Mouse (Mus musculus) T-helper 2 cell (primary cell): ENCODE results near the gene Cfap73.

Source experiments
- in situ Hi-C: fragments of 300-600 bp; cut with MboI, MseI; formaldehyde crosslinking; loops from one replicate; pipeline ENCODE4 v1.15.1; 2025; ENCODE audit warnings: high pct_unique_total_duplicates

Gene Cfap73

DNA sequence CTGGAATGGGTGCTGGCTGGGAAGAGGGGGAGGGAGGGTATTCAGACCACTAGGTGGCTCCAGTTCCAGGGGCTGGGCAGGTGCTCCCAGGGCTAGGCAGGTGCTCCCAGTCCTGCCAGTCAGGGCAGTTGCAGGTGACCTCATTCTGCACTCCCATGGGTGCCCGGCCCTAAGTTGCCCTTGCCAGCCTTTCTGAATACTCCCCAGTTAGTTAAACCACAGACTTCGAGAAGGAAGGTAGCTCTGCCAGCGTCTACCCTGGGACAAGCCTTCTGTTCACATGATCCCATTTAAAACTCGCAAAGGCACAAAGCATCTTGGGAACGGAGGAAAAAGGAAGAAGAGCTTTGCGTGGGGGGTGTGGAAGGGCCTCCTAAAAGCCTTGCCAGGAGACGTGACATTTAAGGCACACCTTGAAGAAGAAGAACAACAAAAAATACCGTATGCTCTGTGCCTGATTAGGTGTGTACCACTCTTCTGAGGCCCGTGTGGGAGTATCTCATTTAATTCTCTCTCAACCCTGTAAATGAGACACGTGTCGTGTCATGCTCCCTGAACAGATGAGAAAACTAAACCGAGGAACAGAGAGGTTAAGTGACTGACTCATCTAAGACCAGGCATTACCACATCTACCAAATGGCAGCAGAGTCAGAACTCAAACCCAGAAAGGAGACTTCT is 13.9 kb upstream of the Cfap73 start:
- in situ Hi-C loops: no loop called here

DNA sequence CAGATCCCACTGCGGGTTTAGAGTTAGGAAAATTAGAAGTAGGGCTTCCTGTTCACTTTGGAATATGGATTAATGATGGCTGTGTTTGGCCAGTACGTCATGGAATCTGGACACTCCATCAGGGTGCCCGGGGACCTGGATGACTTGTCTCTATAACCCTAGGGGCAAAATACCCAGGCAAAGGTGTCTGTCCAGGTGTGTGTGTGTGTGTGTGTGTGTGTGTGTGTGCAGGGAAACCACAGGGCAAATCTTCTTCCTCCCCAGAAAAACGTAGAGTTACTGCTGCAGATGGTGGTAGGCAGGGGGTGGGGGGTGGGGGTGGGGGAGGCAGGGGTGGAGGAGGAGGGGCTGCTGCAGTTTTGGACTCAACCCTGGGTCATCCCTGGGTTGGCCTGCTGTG is 13.3 kb upstream of the Cfap73 start:
- in situ Hi-C loops: no loop called here

DNA sequence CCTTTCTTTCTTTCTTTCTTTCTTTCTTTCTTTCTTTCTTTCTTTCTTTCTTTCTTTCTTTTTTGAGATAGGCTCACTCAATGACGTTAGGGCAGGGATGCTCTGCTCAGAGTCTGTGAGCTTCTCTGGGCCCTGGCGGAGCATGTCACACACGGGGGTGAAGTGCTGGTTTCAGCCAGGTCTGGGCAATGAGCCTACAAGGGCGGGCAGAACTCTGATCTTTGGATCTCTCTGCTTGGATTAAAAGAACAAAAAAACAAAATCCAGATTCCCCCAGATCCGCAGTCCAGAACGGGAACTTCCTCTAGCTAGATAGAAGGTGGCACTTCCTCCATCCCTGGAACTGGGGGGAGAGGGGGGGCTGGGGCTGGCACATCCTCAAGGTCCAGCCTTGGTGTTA is 11.8 kb upstream of the Cfap73 start:
- in situ Hi-C loops: no loop called here

DNA sequence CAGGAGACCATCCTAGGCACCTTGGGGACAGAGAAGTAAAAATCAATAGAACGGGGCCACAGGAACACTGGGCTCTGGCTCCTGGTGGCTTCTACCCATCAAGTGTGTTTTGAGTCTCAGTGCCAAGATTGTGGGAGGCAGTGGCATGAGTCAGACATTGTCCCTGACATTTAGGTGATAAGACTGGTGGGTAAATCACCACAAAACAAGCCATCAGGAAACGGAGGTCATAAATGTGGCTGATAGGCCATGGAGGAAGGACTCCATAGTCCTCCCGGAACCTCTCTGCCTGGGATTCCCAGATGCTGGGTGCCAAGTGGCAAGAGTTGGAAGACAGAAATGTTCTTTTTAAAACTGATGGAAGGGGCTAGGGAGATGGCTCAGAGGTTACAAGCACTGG is 10.2 kb upstream of the Cfap73 start:
- in situ Hi-C loops: no loop called here

GRCm38 (mm10) chr5:120643365-120644085 is 9.5 kb upstream of the Cfap73 start:
- in situ Hi-C loops: no loop called here

- in situ Hi-C loops: no loop called here
These were observed 6.1 kb upstream of the Cfap73 start for GRCm38 (mm10) chr5:120640094-120640493.

DNA sequence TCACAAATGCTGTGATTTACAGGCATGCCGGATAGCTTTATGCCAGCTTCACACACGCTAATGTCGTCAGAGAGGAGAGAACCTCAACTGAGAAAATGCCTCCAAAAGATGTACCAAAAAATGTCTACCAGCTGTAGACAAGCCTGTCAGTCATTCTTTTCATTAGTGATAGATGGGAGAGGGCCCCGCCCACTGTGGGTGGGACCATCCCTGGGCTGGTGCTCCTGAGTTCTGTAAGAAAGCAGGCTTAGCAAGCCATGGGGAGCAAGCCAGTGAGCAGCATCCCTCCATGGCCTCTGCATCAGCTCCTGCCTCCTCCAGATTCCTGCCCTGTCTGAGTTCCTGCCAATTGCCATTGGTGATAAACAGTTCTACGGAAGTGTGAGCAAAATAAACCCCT is 1.6 kb upstream of the Cfap73 start:
- in situ Hi-C loops: no loop called here

GRCm38 (mm10) chr5:120634860-120635259 is 825 bp upstream of the Cfap73 start:
- in situ Hi-C loops: no loop called here

DNA sequence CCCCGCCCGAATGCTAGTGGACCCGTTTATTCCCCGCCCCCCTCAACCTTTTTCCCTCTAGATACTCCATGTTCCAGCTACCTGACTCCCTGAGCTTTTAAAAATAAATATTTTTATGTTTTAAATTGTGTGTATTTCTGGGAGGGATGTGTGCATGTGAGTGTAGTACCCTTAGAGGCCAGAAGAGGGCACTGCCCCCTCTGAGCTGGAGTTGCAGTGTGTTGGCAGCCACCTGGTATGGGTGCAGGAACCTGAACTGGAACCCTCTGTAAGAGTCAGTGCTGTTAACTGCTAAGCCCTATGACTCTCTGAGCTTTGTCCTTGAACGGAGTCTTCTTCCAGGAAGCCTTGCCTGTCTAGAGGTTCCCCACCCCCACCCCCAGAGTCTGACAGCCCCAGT is 2.1 kb downstream of the Cfap73 start:
- in situ Hi-C loops: no loop called here

- in situ Hi-C loops: no loop called here
These were observed 2.9 kb downstream of the Cfap73 start for GRCm38 (mm10) chr5:120631128-120631527.

DNA sequence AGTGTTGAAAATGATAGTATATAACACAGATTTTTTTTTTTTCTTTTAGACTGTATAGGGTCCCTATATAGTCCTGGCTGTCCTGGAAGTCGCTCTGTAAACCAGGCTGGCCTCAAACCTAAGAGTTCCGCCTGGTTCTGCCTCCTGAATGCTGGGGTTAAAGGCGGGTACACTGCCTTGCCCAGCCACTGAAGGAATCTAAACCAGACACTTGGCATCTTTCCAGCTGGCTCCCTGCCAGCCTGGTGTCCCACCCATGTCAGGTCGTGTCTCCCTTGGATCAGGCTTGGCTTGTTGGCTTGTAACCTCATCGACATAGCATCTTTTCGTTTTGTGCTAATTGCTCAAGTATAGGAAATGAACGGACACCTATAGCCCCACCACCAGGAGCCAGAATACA is 5.4 kb downstream of the Cfap73 start:
- in situ Hi-C loops: loop anchor here (5.0 kb wide), 1 partner anchor 39 kb away; no protein-coding TSS in a partner anchor

- in situ Hi-C loops: loop anchor here (5.0 kb wide), 1 partner anchor 40 kb away; no protein-coding TSS in a partner anchor
These were observed 6.3 kb downstream of the Cfap73 start for GRCm38 (mm10) chr5:120627515-120628300.

DNA sequence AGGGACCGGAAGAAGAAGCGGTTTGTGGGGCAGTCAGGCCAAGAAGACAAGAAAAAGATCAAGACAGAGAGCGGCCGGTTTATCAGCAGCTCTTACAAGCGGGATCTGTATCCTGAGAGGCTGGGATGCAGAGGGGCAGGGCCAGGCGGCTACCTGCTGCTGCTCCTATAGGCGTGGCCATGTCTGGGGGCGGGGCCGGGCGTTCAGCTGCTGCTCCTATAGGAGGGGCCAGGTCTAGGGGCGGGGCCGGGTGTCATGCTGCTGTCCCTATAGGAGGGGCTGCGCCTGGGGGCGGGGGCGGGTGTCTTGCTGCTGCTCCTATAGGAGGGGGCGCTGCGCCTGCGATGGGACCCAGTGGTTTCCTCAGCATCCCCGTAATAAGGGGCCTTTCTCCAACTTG is 7.6 kb downstream of the Cfap73 start:
- in situ Hi-C loops: loop anchor here (5.0 kb wide), 1 partner anchor 41 kb away; no protein-coding TSS in a partner anchor

- in situ Hi-C loops: loop anchor here (5.0 kb wide), 1 partner anchor 88 kb away; the partner anchor contains the start of gene Dtx1
These were observed 9.6 kb downstream of the Cfap73 start for GRCm38 (mm10) chr5:120624427-120624826.

DNA sequence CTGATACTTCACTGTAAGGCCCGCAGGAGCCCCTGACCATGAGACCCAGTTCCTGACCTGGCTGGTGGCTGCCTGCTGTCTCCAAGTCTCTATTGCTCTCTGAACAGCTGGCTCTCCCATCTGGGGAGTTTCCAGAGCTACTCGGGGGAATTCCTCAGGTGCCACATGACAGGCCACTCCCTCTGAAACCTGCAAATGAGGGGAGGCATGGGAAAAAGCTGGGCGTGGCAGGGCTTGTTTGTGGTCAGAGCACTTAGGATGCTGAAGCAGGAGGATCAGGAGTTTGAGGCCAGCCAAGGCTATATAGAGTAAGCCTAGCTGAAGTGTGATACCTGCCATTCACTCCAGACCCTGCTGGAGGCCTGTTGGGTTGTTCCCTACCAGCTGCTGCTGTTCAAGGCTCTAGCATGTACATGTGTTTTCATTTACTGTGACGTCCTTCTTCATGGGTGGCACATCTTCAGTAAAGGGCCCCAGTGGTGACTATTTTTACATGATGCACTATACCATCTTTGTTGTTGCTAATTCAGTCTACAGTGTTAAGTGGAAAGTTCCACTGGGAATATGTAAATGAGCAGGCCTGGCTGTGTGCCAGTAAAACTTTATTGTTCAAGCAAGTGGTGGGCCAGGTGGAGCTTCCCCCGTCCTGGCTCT is 11.7 kb downstream of the Cfap73 start:
- in situ Hi-C loops: loop anchor here (5.0 kb wide), 1 partner anchor 90 kb away; the partner anchor contains the start of gene Dtx1

- in situ Hi-C loops: loop anchor here (5.0 kb wide), 1 partner anchor 90 kb away; the partner anchor contains the start of gene Dtx1
These were observed 12.2 kb downstream of the Cfap73 start for GRCm38 (mm10) chr5:120621846-120622197.

GRCm38 (mm10) chr5:120621078-120621765 is 12.8 kb downstream of the Cfap73 start:
- in situ Hi-C loops: loop anchor here (5.0 kb wide), 1 partner anchor 91 kb away; the partner anchor contains the start of gene Dtx1

DNA sequence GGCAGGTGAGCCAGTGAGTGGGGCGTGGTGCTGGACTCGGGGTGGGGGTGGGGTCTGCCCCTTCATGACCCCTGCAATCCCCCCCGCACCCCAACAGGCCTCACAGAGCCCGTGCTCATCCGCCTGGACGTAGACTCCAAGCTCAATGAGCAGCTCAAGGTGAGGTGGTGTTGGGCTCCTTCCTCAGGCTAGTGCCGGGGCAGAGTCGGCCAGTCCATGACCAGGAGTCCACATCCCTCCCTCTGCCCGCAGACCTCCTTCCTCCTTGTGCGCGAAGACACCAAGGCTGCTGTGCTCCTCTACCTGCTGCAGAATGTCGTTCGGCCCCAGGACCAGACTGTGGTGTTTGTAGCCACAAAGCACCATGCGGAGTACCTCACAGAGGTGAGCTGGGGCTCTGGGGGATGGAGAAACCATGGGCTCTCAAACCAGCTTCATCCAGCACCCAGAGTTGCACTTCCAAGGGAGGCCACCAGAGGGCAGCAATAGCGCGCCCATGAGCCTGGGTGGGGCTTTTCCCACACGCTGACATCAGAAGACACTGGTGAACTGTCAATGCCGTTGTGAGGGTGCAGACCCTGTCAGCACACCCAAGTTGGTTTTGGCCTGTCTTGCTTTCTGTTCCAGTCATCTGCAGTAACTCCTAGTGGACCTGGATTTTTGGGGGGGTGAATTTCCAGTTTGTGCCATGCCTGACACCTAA is 13.5 kb downstream of the Cfap73 start:
- in situ Hi-C loops: loop anchor here (5.0 kb wide), 1 partner anchor 92 kb away; the partner anchor contains the start of gene Dtx1

- in situ Hi-C loops: no loop called here
These were observed 14.8 kb downstream of the Cfap73 start for GRCm38 (mm10) chr5:120619201-120619600.

DNA sequence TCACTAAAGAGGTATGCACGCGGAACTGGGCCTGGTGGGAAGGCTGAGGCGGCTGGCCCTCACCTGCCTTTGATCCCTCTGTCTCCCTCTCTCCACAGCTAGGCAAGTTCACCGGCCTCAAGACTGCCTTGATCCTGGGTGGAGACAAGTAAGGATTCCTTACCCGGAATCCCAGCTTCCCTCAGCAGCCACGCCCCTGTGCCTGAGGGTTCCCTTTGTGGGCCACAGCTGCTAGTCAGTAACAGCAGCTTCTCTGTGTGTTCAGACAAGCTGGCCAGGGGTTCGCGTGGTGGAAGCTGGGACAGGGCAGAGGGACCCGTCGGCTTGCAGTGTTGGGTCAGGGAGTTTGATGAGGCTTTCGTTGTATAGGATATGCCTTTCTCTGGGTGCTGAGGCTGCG is 15.3 kb downstream of the Cfap73 start:
- in situ Hi-C loops: no loop called here
